Mouse (Mus musculus): ENCODE results near the gene Cpm.
A peak's percentile ranks its signal among the peaks of the same experiment; 100 is the strongest.

The Cpm gene

DNA sequence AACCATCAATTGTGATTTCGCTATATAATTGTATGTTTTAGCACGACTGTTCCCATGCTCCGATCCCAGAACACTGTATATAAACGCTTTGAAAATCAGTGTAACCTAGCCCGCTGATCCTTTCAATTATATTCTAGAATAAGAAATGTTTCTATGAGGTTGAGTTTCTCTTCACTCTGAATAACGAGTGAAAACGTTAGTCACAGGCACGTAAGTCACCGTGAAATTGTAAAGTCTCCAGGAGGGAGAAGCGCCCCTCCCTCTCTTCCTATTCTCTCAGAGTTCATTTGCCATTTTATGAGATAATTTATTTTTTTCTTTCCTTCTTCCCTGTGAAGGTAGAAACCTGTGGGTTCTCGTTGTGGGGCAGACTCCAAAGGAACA is 30.1 kb downstream of the Cpm start:
- DNase-seq (ENCODE audit: low spot score in 2 of 2), result no peak

DNA sequence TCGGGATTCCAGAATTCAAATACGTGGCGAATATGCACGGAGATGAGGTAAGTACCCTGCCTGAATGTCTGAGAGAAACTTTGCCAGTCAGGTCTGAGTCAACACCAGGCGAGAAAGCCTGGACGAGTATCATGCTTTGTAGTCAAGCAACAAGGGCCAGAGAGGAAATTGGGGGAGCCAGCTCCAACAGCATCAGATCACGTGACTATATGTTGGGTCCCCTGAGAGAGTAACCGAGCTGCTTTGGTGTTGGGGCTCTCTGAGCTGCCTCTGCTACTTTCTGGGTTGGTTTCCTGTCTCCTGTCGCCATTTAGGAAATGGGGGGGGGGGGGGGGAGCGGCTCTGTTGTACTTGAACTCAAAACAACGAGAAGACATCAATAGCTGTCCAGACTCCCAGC is 30.5 kb downstream of the Cpm start:
- peak; percentile 75 to 77 for DNase-seq (ENCODE audit: low spot score in 2 of 2)

GRCm38 (mm10) chr10:117662316-117663055 is 33.2 kb downstream of the Cpm start:
- DNase-seq (ENCODE audit: low spot score in 2 of 2), result no peak

- DNase-seq (ENCODE audit: low spot score in 2 of 2), result peak; percentile 43 to 47
Measured at GRCm38 (mm10) chr10:117663056-117663864, 34.0 kb downstream of the Cpm start.

DNA sequence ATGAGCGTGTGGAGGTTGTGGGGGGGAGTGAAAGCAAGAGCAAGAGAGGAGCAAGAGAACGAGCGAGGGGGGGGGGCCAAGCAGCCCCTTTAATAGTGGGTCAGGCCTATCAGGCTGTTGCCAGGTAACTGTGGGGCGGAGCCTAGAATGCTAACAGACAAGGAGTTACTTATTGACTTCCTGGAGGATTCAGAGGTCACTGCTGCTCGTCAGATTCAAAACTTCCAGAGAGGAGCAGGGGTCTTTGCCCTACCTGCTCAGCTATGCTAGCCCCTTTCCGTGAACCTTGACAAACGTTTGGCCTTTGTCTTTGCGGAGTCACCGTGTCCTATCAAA is 34.5 kb downstream of the Cpm start:
- DNase-seq (ENCODE audit: low spot score in 2 of 2), result no peak

- DNase-seq (ENCODE audit: low spot score in 2 of 2), result no peak
Measured at GRCm38 (mm10) chr10:117664208-117664925, 35.1 kb downstream of the Cpm start.

DNA sequence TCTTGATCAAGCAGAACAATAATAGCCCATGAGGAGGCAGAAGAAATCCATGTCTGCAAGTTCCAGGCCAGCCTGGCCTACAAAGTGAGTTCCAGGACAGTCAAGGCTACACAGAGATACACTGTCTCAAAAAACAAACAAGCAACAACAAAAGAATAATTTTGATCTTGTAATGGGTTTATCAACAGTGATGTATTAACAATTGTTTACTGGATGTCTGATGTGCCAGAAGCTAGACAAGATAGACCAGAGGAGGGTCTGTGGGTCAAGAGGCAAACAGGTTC is 35.6 kb downstream of the Cpm start:
- no peak for DNase-seq (ENCODE audit: low spot score in 2 of 2)

DNA sequence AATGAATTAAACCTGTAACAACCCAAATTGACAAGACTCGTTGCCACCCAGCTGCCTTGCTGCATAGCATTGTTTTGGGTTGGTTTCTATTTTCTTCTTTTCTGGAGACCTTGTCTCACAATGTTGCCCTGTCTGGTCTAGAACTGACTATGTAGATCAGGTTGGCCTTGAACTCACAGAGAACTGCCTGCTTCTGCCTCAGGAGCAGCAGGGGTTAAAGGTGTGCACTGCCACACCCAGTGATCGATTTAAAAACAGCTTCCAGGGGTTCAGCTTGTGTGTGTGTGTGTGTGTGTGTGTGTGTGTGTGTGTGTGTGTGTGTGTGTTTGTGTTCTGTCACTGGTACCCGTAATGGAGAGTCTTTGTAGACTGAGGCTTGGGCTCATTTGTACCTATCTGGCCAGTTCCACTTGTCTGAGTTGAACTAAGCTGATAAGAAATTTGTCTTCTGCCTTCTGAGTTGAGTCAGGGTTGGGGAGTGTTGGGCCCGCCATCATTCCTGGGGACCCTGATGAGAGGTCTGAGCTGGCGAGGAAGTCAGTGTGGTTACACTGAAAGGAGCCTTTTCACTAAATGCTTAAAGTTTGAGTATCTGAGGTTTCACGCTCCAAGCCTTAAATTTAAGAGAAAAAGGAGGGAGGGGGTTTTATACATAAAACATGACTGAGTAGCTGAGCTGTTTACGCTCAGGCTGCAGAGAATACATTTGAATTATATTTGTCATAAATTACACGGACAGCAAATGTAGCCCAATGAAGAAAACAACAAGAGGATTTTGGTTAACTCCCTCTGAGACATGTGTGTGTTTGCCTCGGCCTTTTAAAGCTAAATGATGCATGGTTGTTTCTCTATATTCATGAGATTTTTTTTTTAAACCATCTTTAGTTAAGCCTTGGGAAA is 36.3 kb downstream of the Cpm start:
- DNase-seq (ENCODE audit: low spot score in 2 of 2), result no peak

- DNase-seq (ENCODE audit: low spot score in 2 of 2), result no peak
Measured at GRCm38 (mm10) chr10:117666361-117666760, 37.1 kb downstream of the Cpm start.

GRCm38 (mm10) chr10:117666947-117667630 is 37.8 kb downstream of the Cpm start:
- no peak for DNase-seq (ENCODE audit: low spot score in 2 of 2)

DNA sequence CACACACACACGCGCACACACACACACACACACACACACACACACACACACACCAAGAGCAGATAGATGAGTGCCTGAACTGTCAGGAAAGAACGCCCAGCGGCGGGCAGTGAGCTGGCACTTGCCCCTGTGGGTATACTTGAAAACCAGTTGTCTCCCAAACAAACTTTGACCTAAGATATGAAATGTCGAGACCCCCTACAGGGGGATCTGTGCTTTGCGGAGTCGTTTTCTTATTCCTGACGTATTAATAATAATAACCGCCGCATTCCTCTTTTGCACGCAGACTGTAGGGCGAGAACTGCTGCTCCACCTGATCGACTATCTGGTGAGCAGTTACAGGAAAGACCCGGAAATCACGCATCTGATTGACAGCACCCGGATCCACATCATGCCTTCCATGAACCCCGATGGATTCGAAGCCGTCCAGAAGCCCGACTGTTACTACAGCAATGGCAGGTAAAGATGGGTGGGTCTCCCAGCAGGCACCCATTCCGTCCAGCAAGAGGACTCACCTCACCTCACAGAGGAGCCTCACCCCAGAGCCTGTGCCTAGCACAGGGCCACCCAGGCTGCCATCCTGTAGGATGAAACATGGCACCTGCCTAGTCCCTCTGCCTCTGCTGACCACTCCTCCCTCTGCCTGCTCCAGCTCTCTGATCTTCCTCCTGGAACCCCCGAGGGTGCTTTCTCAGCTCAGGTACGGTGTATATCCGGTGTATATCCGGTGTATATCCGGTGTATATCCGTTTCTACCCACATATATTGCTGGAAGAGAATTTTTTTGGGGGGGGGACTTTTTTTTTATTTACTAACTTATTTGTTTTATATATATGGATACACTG is 38.6 kb downstream of the Cpm start:
- no peak for DNase-seq (ENCODE audit: low spot score in 2 of 2)

- no peak for DNase-seq (ENCODE audit: low spot score in 2 of 2)
Measured at GRCm38 (mm10) chr10:117668546-117669300, 39.4 kb downstream of the Cpm start.

DNA sequence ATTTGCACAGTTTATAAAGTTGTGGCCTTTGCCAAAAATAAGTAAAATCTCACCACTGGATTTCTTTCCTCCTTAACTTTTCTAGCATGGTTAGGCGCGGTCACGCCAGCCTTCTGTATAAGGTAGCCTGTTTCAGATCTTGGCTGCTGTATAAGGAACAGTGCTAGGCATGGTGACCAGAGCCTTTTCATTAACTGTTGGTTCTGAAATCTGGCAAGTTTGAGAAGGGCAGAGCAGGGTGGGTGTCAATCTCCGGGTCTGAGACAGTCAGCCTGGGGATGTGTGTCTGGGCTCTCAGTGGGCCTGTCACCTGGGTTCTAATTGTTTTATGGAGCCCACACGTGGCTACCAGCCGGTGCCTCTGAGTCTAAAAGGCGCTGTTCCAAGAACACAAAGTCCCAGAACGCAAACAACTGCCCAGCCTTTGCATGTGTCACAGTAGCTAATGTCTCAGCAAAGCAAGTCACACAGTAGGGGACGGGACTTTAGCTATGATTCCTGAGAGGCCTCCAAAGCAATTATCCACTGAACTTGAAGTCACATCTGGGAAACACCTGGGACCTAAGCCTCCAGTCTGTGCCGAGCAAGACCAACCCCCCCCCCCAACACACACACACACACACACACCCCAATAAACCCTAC is 40.3 kb downstream of the Cpm start:
- DNase-seq (ENCODE audit: low spot score in 2 of 2), result no peak

DNA sequence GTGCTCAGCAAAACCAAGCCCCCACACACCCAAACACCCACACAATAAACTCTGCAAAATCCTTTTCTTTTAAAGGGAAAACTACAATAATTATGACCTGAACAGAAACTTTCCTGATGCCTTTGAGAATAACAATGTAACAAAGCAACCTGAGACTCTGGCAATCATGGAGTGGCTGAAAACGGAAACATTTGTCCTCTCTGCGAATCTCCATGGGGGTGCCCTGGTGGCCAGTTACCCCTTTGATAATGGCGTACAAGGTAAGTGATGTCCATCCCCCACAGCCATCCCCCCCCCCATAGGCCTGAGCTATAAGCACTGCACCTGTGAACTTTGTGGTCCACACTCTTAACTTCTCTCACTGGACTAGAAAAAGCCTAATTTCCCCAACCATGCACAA is 40.8 kb downstream of the Cpm start:
- no peak for DNase-seq (ENCODE audit: low spot score in 2 of 2)

- DNase-seq (ENCODE audit: low spot score in 2 of 2), result no peak
Measured at GRCm38 (mm10) chr10:117670791-117671190, 41.5 kb downstream of the Cpm start.

DNA sequence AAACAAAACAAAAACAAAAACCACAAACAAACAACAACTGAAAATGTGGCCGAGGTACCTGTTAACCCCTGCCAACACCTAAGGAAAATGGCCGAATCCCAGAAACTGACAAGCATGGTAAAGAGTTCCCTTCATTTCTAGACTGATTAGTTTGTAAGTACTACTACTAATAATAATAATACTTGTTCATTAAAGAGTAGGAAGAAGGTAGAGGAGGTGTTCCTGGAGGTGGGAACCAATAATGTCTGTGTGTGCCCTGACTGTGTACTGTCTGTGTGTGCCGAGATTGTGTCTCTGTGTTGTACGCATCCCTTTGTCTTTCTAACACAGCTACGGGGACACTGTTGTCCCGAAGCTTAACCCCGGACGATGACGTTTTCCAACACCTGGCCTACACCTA is 42.0 kb downstream of the Cpm start:
- no peak for DNase-seq (ENCODE audit: low spot score in 2 of 2)

GRCm38 (mm10) chr10:117671930-117672666 is 42.8 kb downstream of the Cpm start:
- no peak for DNase-seq (ENCODE audit: low spot score in 2 of 2)

DNA sequence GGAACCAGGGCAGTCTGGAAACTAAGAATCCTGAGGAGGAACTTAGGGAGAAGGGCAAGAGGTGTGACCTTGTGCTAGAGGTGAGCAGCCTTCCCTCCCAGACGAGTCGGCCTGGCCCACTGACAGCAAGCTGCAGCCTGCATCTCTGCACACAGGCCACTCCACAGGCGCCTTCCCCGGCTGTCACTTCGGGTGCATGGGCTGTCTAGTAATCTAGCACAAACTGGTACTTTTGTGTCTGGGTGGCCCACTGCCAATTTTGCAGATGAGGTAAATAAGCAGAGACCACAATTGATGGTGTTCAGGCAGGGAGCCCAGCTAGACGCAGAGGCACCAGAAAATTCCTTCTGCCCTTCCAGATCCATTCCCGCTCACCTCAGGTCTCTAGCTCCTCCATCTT is 43.4 kb downstream of the Cpm start:
- DNase-seq (ENCODE audit: low spot score in 2 of 2), result no peak
